Mouse (Mus musculus) embryonic facial prominence, embryonic 14.5 days (tissue): ENCODE data around the gene Gmnn. TPM values are rescaled to one million over a fixed set of nuclear protein-coding genes. Genes with fewer than 3 reads are reported as not detected.

Experiments used
- ATAC-seq: fragments of 200-750 bp; cut with Nextera tagmentation; 2 replicates; pipeline ENCODE4 v1.8.0; 2017; ENCODE audit warnings: low read depth, moderate number of reproducible peaks, moderate TSS enrichment
- DNase-seq: peaks from one replicate; pipeline ENCODE4 v3.0.0-alpha.2; 2015; ENCODE audit warnings: low spot score
- H3K27ac ChIP-seq: fragments of 300-500 bp; sonication (generic); replicated peaks from 2 replicates; pipeline ENCODE4 v1.5.1; 2014; ENCODE audit warnings: low read depth, mild to moderate bottlenecking, low read length, moderate library complexity
- H3K27me3 ChIP-seq: fragments of 300-500 bp; sonication (generic); replicated peaks from 2 replicates; pipeline ENCODE4 v1.6.1; 2014; ENCODE audit warnings: low read length; ENCODE audit not compliant: control insufficient read depth, insufficient read depth
- H3K36me3 ChIP-seq: fragments of 300-500 bp; sonication (generic); 2 replicates; pipeline ENCODE4 v1.6.1; 2014; ENCODE audit warnings: low read length, mixed read lengths; ENCODE audit not compliant: control insufficient read depth, insufficient read depth
- H3K4me1 ChIP-seq: fragments of 300-500 bp; sonication (generic); 2 replicates; pipeline ENCODE4 v1.6.1; 2014; ENCODE audit warnings: antibody characterized with exemption, low read length; ENCODE audit not compliant: control insufficient read depth, insufficient read depth
- H3K4me2 ChIP-seq: fragments of 300-500 bp; sonication (generic); 2 replicates; pipeline ENCODE4 v1.6.1; 2014; ENCODE audit warnings: low read depth, mild to moderate bottlenecking, low read length, moderate library complexity, mixed read lengths
- H3K4me3 ChIP-seq: fragments of 300-500 bp; sonication (generic); 2 replicates; pipeline ENCODE4 v1.5.1; 2014; ENCODE audit warnings: low read depth, mild to moderate bottlenecking, low read length
- H3K9ac ChIP-seq: fragments of 300-500 bp; sonication (generic); 2 replicates; pipeline ENCODE4 v1.6.1; 2014; ENCODE audit warnings: low read depth, mild to moderate bottlenecking, low read length, moderate library complexity, mixed read lengths
- H3K9me3 ChIP-seq: fragments of 300-500 bp; sonication (generic); 2 replicates; pipeline ENCODE4 v1.6.1; 2016; ENCODE audit warnings: low read length; ENCODE audit not compliant: control insufficient read depth
- WGBS: fragments of 180-500 bp; shearing (Covaris S2); extraction: QIAGEN DNeasy Blood & Tissue Kit; methylation state at CpG from one replicate; pipeline ENCODE4 v1.1.7; 2014; 5-methylcytosine and 5-hydroxymethylcytosine counted together
- polyA plus RNA-seq: library from polyadenylated mRNA; unstranded; fragments of >200 nt; fragmentation: Nextera tagmentation; extraction: Ambion mirVana; gene quantifications from 2 replicates; pipeline ENCODE4 v1.2.1, GENCODE M21; 2014

The Gmnn gene
- polyA plus RNA-seq, 1 experiment from 2014 or later: 82.4 TPM

DNA sequence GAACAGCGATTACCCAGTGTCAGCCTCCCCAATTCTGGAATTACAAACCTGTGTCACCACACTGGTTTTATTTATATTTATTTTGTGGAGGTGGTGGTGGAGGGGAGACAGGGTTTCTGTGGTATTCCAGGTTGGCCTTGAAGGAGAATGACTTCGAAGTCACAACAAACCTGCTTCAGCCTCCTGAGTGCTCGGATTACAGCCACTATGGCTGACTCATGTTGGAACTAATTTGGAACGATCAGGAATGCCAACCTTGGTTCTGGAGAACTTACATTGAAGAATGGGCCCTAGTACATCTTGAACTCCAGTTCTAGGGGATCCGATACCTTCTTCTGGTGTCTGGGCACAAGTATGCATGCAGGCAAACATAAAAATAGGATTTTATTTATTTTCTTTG, 37.7 kb upstream of the Gmnn start:
- peak overlapping the region; percentile 86 for H3K4me2 ChIP-seq
- H3K36me3 ChIP-seq: no peaks in the 10 kb centered on the region
- H3K9ac ChIP-seq: no peak overlapping the region
- H3K27ac ChIP-seq: 0 out of 2 replicates have a peak overlapping the region, but pooled peaks have one; percentile 90
- no peak for DNase-seq
- ATAC-seq: no peak
- no peaks in the 10 kb centered on the region for H3K27me3 ChIP-seq
- no peaks in the 10 kb centered on the region for H3K9me3 ChIP-seq
- H3K4me1 ChIP-seq: peaks cover 15% of the 10 kb centered on the region; the same call in 1 of the 2 replicates
- WGBS: 59% methylated on average over 5 of the region's 5 CpGs
- H3K4me3 ChIP-seq: peak overlapping the region; percentile 87

DNA sequence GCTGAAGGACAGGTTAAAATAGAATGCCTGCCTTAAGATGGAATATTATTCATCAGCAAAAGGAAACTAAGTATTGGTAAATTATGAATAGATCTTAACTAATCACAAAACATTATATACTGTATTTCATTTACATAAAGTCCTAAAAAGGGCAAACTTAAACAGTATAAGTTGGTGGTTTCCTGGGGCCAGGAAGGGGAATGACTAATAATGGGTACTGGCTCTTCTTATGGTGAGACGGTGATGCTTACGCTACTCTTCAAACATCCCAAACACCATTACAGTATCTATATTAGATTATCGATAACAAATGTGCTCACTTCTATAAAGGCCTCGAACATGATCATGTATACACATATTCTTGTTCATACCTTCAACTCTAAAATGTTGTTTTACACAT, 37.0 kb upstream of the Gmnn start:
- H3K9ac ChIP-seq: no peak overlapping the region
- no peak overlapping the region for H3K27ac ChIP-seq
- no peaks in the 10 kb centered on the region for H3K9me3 ChIP-seq
- WGBS: 95% methylated on average over 4 of the region's 4 CpGs
- no peaks in the 10 kb centered on the region for H3K36me3 ChIP-seq
- H3K27me3 ChIP-seq: no peaks in the 10 kb centered on the region
- DNase-seq: no peak
- peaks cover 10% of the 10 kb centered on the region; the same call in 1 of the 2 replicates for H3K4me1 ChIP-seq
- H3K4me3 ChIP-seq: no peak overlapping the region
- H3K4me2 ChIP-seq: no peak overlapping the region
- ATAC-seq: no peak

DNA sequence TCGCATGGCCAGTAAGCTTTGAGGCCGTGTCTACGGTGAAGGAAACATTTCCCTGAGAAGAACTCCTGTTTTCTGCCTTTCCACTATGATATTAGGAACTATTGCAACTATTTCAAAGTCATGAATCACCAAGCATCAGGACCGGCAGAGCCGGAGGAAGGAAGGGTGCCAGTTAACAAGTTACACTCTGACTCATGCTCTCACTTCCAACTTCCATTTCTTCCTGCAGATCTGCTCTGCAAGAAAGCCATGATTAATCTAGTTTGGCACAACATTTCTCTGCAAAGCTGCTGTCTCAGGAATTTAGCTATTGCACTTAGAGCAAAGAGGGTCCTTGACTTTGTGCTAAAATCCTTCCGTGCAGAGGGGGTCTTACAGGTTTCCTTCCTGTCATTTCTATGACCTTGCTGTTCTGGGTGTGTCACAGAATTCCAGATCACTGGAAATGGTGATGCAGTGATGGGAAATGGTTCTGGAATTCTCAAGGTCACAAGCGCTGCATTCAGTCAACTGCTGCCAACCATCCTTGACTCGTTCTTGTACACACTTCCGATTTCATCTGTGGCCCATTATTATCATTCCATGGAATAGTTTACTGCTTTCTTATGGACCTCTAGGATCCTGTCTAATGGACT, 30.8 kb upstream of the Gmnn start:
- H3K36me3 ChIP-seq: no peaks in the 10 kb centered on the region
- ATAC-seq: no peak
- no peak for DNase-seq
- 83% methylated on average over 9 of the region's 9 CpGs for WGBS
- H3K4me1 ChIP-seq: no peaks in the 10 kb centered on the region
- H3K9me3 ChIP-seq: no peaks in the 10 kb centered on the region
- H3K4me3 ChIP-seq: no peak overlapping the region
- H3K4me2 ChIP-seq: no peak overlapping the region
- no peaks in the 10 kb centered on the region for H3K27me3 ChIP-seq
- H3K27ac ChIP-seq: no peak overlapping the region
- H3K9ac ChIP-seq: no peak overlapping the region

DNA sequence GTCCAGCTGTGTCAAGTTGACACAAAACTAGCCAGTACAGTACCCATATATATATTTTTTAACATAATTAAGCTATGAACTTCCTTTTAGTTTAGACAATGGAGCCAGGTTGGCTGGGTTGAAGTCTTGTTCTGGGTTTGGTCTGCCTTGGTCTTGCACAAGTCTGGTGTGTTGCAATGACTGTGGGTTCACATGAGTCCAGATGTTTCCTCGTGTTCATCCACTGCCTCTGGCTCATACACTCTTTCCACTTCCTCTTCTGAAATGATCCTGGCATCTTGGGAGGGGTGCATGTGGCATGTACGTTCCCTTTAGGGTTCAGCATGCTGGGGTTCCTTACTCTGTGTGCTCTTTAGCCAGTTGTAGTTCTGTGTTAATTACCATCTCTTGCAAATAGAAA, 29.6 kb upstream of the Gmnn start:
- 76% methylated on average over 2 of the region's 2 CpGs for WGBS

DNA sequence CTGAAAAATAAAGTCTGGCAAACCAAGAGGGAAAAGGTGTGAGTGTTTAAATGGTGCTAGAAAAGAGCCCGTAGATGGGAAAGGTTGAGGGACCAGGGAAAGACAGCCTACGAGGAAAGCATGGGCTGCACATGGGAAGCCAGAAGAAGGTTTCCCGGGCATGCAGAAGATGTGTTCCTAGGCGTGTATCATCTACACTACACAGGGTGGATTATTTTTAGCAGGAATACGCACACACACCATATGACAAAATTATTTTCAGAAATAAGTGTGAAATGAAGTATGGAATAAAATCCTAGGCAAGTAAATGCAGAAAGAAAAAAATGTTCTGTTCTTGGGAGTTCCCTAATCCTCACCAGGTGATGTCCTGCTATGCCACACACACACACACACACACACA, 25.8 kb upstream of the Gmnn start:
- DNase-seq (no peak), ATAC-seq (no peak)
- no peaks in the 10 kb centered on the region for H3K36me3 ChIP-seq
- H3K27me3 ChIP-seq: no peaks in the 10 kb centered on the region
- H3K4me1 ChIP-seq: no peaks in the 10 kb centered on the region
- no peak overlapping the region for H3K4me2 ChIP-seq
- 82% methylated on average over 5 of the region's 5 CpGs for WGBS
- H3K9ac ChIP-seq: no peak overlapping the region
- no peak overlapping the region for H3K27ac ChIP-seq
- H3K9me3 ChIP-seq: no peaks in the 10 kb centered on the region
- H3K4me3 ChIP-seq: no peak overlapping the region

More for the DNA sequence above, 29.6 kb upstream of the Gmnn start:
- no peak for ATAC-seq
- H3K4me2 ChIP-seq: no peak overlapping the region
- H3K4me3 ChIP-seq: no peak overlapping the region
- H3K27ac ChIP-seq: no peak overlapping the region
- no peaks in the 10 kb centered on the region for H3K27me3 ChIP-seq
- H3K9ac ChIP-seq: no peak overlapping the region
- peak; percentile 17 for DNase-seq
- no peaks in the 10 kb centered on the region for H3K36me3 ChIP-seq
- no peaks in the 10 kb centered on the region for H3K9me3 ChIP-seq
- H3K4me1 ChIP-seq: no peaks in the 10 kb centered on the region

DNA sequence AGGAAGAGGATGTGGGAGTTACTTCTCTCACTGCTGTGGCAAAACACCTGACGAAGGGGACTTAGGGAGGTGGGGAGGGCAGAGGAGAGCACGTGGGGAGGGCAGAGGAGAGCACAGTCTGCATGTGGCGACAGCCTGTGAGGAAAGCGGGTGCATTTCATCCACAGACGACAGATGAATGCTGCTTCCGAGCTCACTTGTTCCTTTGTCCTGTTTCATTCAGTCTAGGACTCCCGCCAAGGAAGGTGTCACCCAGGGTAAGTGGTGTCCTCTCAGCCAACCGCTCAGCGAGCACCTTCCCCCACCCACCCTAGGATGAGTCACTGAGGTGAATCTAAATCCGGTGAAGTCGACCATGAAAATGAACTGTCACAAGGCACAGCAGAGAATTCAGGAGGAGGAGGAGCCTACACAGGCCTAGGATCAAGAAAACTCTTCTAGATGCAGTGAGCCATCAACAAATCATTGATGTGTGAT, 24.3 kb upstream of the Gmnn start:
- H3K9me3 ChIP-seq: no peaks in the 10 kb centered on the region
- WGBS: 66% methylated on average over 11 of the region's 11 CpGs
- H3K4me3 ChIP-seq: no peak overlapping the region
- no peak overlapping the region for H3K9ac ChIP-seq
- ATAC-seq (peak; percentile 65; the same call in 1 of the 2 replicates), DNase-seq (peak; percentile 24)
- H3K27me3 ChIP-seq: no peaks in the 10 kb centered on the region
- no peak overlapping the region for H3K4me2 ChIP-seq
- H3K27ac ChIP-seq: no peak overlapping the region
- H3K36me3 ChIP-seq: no peaks in the 10 kb centered on the region
- H3K4me1 ChIP-seq: no peaks in the 10 kb centered on the region

DNA sequence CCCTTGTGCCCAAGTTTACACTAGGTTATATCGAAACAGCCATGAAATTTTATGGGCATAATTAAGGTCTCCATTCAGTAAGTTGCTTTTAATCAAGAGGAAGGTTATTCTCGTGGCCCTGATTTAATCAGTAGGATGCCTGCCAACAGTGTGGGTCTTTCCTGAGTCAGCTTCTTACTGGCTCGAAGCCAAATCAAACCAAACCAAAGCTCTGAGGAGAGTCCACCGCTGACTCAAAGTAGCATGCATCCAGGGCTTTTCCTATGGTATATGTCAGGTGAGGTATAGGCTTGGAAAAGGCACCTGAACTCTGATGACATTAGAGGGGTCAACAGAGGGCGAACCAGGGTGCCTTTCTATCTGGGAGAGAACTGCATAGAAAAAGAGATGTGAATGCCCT, 20.2 kb upstream of the Gmnn start:
- H3K4me2 ChIP-seq: no peak overlapping the region
- no peak overlapping the region for H3K4me3 ChIP-seq
- 57% methylated on average over 5 of the region's 5 CpGs for WGBS
- no peak overlapping the region for H3K27ac ChIP-seq
- no peaks in the 10 kb centered on the region for H3K27me3 ChIP-seq
- no peaks in the 10 kb centered on the region for H3K36me3 ChIP-seq
- H3K9ac ChIP-seq: no peak overlapping the region
- ATAC-seq (no peak), DNase-seq (peak; percentile 29)
- H3K4me1 ChIP-seq: no peaks in the 10 kb centered on the region
- H3K9me3 ChIP-seq: no peaks in the 10 kb centered on the region

DNA sequence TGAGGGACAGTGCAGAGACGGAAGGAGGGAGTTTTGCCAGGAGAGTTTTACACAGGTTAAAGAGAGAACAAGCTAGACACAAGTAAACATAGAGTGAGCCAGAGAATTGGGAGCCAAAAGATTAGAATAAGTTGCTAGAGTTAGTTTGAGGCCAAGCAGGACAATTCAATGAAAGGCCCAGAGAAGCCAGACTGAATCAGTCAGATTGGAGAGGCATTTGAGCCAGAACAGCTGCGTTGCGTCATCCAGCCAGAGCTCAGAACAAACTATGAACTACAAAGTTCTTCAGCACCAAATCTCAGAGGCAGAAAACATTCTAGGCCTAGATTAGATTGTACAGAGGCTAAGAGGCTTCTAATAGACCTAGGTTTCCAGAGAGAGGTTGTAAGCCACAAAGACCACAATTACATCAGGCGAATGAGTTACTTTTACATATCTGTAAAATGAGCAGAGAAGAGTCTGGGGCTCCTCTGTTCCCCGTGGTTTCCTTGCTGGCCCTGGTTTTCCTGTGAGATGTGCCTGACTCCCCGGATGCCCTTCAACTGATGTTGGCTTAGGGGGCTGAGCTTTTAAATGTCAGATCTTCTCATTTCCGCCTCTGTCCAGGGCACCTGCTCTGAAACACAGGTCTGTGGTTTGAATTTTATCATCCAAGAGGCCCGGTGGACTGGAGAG, 17.1 kb upstream of the Gmnn start:
- Histone ChIP-seq H3K9ac (no peak overlapping the region), H3K27ac (no peak overlapping the region), H3K36me3 (no peaks in the 10 kb centered on the region), H3K4me1 (no peaks in the 10 kb centered on the region), H3K9me3 (no peaks in the 10 kb centered on the region), H3K4me2 (no peak overlapping the region), H3K4me3 (no peak overlapping the region), H3K27me3 (no peaks in the 10 kb centered on the region)
- 70% methylated on average over 8 of the region's 8 CpGs for WGBS
- no peak for DNase-seq
- no peak for ATAC-seq

DNA sequence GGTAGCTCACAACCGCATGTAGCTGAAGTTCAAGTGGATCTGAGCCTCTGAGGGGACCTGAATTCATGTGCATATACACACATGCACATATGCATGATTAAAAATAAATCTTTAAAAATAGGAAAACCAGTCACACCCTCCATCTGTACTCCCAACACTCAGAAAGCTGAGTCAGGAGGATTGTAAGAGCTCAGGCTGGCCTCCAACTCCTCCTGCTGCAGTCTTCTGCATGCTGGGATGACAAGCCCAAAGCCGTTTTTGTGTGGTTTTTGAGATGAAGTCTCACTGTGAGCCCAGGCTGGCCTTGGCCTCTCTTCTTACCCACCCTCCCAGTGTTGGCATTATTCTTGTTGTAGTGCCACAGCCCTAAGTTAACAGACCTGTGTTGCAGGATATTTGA, 16.3 kb upstream of the Gmnn start:
- no peaks in the 10 kb centered on the region for H3K4me1 ChIP-seq
- no peak overlapping the region for H3K27ac ChIP-seq
- H3K9ac ChIP-seq: no peak overlapping the region
- WGBS: 67% methylated on average over 2 of the region's 2 CpGs
- H3K4me2 ChIP-seq: no peak overlapping the region
- ATAC-seq: no peak
- no peaks in the 10 kb centered on the region for H3K36me3 ChIP-seq
- H3K4me3 ChIP-seq: no peak overlapping the region
- DNase-seq: no peak
- H3K9me3 ChIP-seq: no peaks in the 10 kb centered on the region
- H3K27me3 ChIP-seq: no peaks in the 10 kb centered on the region
